21 mouse cellular contexts compared by ENCODE assay signal in the genomic region with DNA sequence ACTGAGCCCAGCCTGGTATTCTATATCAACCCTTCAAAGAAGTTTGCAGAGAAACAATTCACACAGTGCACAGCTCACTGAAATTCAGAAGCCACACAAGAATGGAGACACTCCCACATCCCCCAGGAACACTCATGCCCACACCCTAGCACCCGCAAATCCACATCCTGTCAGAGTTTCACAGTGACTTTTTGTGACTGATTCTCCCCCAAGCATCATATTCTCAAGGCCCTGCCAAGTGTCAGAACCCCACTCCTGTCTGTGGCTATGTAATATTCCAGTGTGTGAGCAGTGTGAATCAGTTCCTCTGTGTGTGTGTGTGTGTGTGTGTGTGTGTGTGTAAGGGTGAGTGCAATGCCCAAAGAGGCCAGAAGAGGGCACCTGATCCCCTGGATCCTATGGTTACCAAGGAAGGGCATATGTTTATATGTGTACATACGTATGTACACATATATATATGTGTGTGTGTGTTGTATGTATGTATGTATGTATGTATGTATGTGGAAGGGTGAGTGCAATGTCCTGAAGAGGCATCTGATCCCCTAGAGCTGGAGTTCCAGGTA. TPM values are rescaled to one million over a fixed set of nuclear protein-coding genes. Genes with fewer than 3 reads are reported as not detected.
A peak's percentile ranks its signal among the peaks of the same experiment; 100 is the strongest.
DNase-seq lines count a peak whose midpoint lies in the region; ATAC-seq and TF ChIP-seq lines count a peak whose summit lies in the region.
"Had no signal": no experiment of that assay in that cellular context is flagged by ENCODE, and none has a peak within 500 bp of the region (broad histone marks: within the 10 kb centered on the region; RNA-seq: fewer than 3 reads in every experiment).

No protein-coding gene starts in this region.

- H3K4me2 ChIP-seq in hindbrain, postnatal 0 days (ENCODE audit: low read depth, low read length), result no peak overlapping the region
- H3K4me2 ChIP-seq in hindbrain, embryonic 16.5 days (ENCODE audit: low read length), result no peak overlapping the region
- H3K4me2 ChIP-seq in midbrain, postnatal 0 days (ENCODE audit: low read depth, low read length, poor library complexity, severe bottlenecking), result no peak overlapping the region
- H3K4me2 ChIP-seq in midbrain, embryonic 13.5 days (replicated peaks), result no peak overlapping the region
- H3K4me2 ChIP-seq: limb, embryonic 13.5 days had no signal

- no peak overlapping the region for H3K27ac ChIP-seq in hindbrain, postnatal 0 days
- no peak overlapping the region for H3K27ac ChIP-seq in hindbrain, embryonic 16.5 days (ENCODE audit: low read depth, low read length)
- H3K27ac ChIP-seq in midbrain, postnatal 0 days (ENCODE audit: low read depth, low read length), result no peak overlapping the region
- H3K27ac ChIP-seq in midbrain, embryonic 13.5 days, result no peak overlapping the region
- H3K27ac ChIP-seq: limb, embryonic 13.5 days had no signal

- no peak overlapping the region for H3K4me3 ChIP-seq in hindbrain, postnatal 0 days (ENCODE audit: low read length)
- no peak overlapping the region for H3K4me3 ChIP-seq in hindbrain, embryonic 16.5 days (ENCODE audit: low read length)
- no peak overlapping the region for H3K4me3 ChIP-seq in midbrain, postnatal 0 days (ENCODE audit: low read depth, low read length)
- no peak overlapping the region for H3K4me3 ChIP-seq in midbrain, embryonic 13.5 days (replicated peaks)
- H3K4me3 ChIP-seq: erythroblast, embryonic 14.5 days; limb, embryonic 13.5 days had no signal

- peak; percentile 37 for DNase-seq in CD4-positive, CD25-positive, alpha-beta regulatory T cell, adult 2 months (ENCODE audit: low read depth, low spot score)
- DNase-seq in hindbrain, postnatal 0 days (ENCODE audit: low spot score), result no peak
- DNase-seq in midbrain, postnatal 0 days (ENCODE audit: low spot score), result no peak
- no peak for DNase-seq in left cerebral cortex, adult 8-10 months (ENCODE audit: low spot score in 2 of 2)
- no peak for DNase-seq in c-Kit-positive CD71-positive TER-119-positive erythroid progenitor cells, embryonic 14.5 days (ENCODE audit: low spot score)
- DNase-seq: heart, adult 11 months; kidney, postnatal 25 days; lung, adult 18-20 months; midbrain, embryonic 14.5 days; right cerebral cortex, adult 18-20 months; thymus, postnatal 36 days had no signal

- H3K4me1 ChIP-seq in hindbrain, postnatal 0 days (ENCODE audit: insufficient read depth, low read length), result no peaks in the 10 kb centered on the region
- H3K4me1 ChIP-seq in hindbrain, embryonic 16.5 days (ENCODE audit: control insufficient read depth, insufficient read depth, low read depth, low read length), result no peaks in the 10 kb centered on the region
- no peaks in the 10 kb centered on the region for H3K4me1 ChIP-seq in midbrain, postnatal 0 days (ENCODE audit: insufficient read depth, low read length)
- no peaks in the 10 kb centered on the region; the same call in 1 of the 2 replicates for H3K4me1 ChIP-seq in midbrain, embryonic 13.5 days (replicated peaks)

- H3K36me3 ChIP-seq in hindbrain, postnatal 0 days (ENCODE audit: insufficient read depth, low read length), result peaks cover 15% of the 10 kb centered on the region
- H3K36me3 ChIP-seq in hindbrain, embryonic 16.5 days (ENCODE audit: control insufficient read depth, insufficient read depth, low read length), result peaks cover 17% of the 10 kb centered on the region
- peaks cover 20% of the 10 kb centered on the region for H3K36me3 ChIP-seq in midbrain, postnatal 0 days (ENCODE audit: insufficient read depth, low read length)
- peaks cover 23% of the 10 kb centered on the region for H3K36me3 ChIP-seq in midbrain, embryonic 13.5 days

- H3K9ac ChIP-seq in hindbrain, postnatal 0 days (replicated peaks; ENCODE audit: low read length), result no peak overlapping the region
- no peak overlapping the region for H3K9ac ChIP-seq in hindbrain, embryonic 16.5 days (ENCODE audit: low read depth, low read length)
- no peak overlapping the region for H3K9ac ChIP-seq in midbrain, postnatal 0 days (replicated peaks; ENCODE audit: low read length, poor library complexity, severe bottlenecking)
- H3K9ac ChIP-seq in midbrain, embryonic 13.5 days (replicated peaks), result no peak overlapping the region
- H3K9ac ChIP-seq: limb, embryonic 13.5 days had no signal

- peak; percentile 46; the same call in 1 of the 2 replicates for TF ChIP-seq CTCF in hindbrain, postnatal 0 days (IDR thresholded peaks at IDR 0.05; ENCODE audit: low read depth)
- peak; percentile 46 for TF ChIP-seq CTCF in midbrain, postnatal 0 days (IDR thresholded peaks at IDR 0.05)

- WGBS in hindbrain, postnatal 0 days, result 97% methylated on average over 2 of the region's 2 CpGs
- WGBS in hindbrain, embryonic 16.5 days, result 98% methylated on average over 2 of the region's 2 CpGs
- WGBS in midbrain, postnatal 0 days, result 98% methylated on average over 2 of the region's 2 CpGs
- 93% methylated on average over 2 of the region's 2 CpGs for WGBS in midbrain, embryonic 13.5 days

- H3K9me3 ChIP-seq in hindbrain, postnatal 0 days (ENCODE audit: low read length), result no peaks in the 10 kb centered on the region
- no peaks in the 10 kb centered on the region for H3K9me3 ChIP-seq in hindbrain, embryonic 16.5 days (ENCODE audit: control insufficient read depth, low read length)
- no peaks in the 10 kb centered on the region for H3K9me3 ChIP-seq in midbrain, postnatal 0 days (ENCODE audit: low read length)
- no peaks in the 10 kb centered on the region for H3K9me3 ChIP-seq in midbrain, embryonic 13.5 days
- H3K9me3 ChIP-seq: limb, embryonic 13.5 days had no signal

- H3K27me3 ChIP-seq in hindbrain, postnatal 0 days (ENCODE audit: insufficient read depth, low read length), result no peaks in the 10 kb centered on the region
- H3K27me3 ChIP-seq in hindbrain, embryonic 16.5 days (replicated peaks; ENCODE audit: control insufficient read depth, insufficient read depth, low read length), result no peaks in the 10 kb centered on the region
- H3K27me3 ChIP-seq in midbrain, postnatal 0 days (ENCODE audit: insufficient read depth, low read length), result no peaks in the 10 kb centered on the region
- no peaks in the 10 kb centered on the region for H3K27me3 ChIP-seq in midbrain, embryonic 13.5 days
- H3K27me3 ChIP-seq: limb, embryonic 13.5 days had no signal

- ATAC-seq in CD4-positive, CD25-positive, alpha-beta regulatory T cell, adult 4 months, result no peak
- no peak for ATAC-seq in hindbrain, postnatal 0 days
- no peak for ATAC-seq in hindbrain, embryonic 16.5 days
- no peak for ATAC-seq in midbrain, postnatal 0 days (ENCODE audit: low FRiP score)
- ATAC-seq in midbrain, embryonic 13.5 days, result no peak
- ATAC-seq: forebrain, embryonic 14.5 days; intestine, embryonic 16.5 days had no signal

RNA-seq across cellular contexts. Expression of a gene that starts 3.2 kb away (rescaled TPM):
- 1 to 10 TPM in 1 of 2 experiments, under 1 TPM in 1; 0.49 to 1.1 TPM for polyA plus RNA-seq in CD4-positive, CD25-positive, alpha-beta regulatory T cell, adult 4 months (2017; shearing (Covaris generic))
- total RNA-seq in hindbrain, postnatal 0 days (2014; rRNA removed), result 0.22 and 0.63 TPM in 2 replicates
- 1.2 TPM in 2 replicates for polyA plus RNA-seq in hindbrain, postnatal 0 days (2015; fragmentation: Nextera tagmentation; extraction: Ambion mirVana)
- polyA plus RNA-seq in hindbrain, embryonic 16.5 days (2015; fragmentation: Nextera tagmentation; extraction: Ambion mirVana), result 1.7 TPM in 2 replicates
- total RNA-seq in midbrain, postnatal 0 days (2014; rRNA removed), result 0.66 and 0.85 TPM in 2 replicates
- 1.2 and 1.4 TPM in 2 replicates for polyA plus RNA-seq in midbrain, postnatal 0 days (2015; fragmentation: Nextera tagmentation; extraction: Ambion mirVana)
- polyA plus RNA-seq in midbrain, embryonic 13.5 days (2015; fragmentation: Nextera tagmentation; extraction: Ambion mirVana), result 1.4 and 1.7 TPM in 2 replicates
- 1 to 10 TPM; 2.2 to 3.6 (median 3.2) TPM for total RNA-seq in left cerebral cortex, adult 8-10 months (2022)
- total RNA-seq: hematopoietic stem cell, adult 5-6 weeks had no signal

RNA-seq across cellular contexts. Expression of a gene that starts 10.1 kb away (rescaled TPM):
- 10 to 100 TPM; 20.8 to 27.3 TPM for polyA plus RNA-seq in CD4-positive, CD25-positive, alpha-beta regulatory T cell, adult 4 months (2017; shearing (Covaris generic))
- total RNA-seq in hindbrain, postnatal 0 days (2014; rRNA removed), result 65.1 and 76.7 TPM in 2 replicates
- polyA plus RNA-seq in hindbrain, postnatal 0 days (2015; fragmentation: Nextera tagmentation; extraction: Ambion mirVana), result 69.8 and 71.3 TPM in 2 replicates
- 73.5 and 84.7 TPM in 2 replicates for polyA plus RNA-seq in hindbrain, embryonic 16.5 days (2015; fragmentation: Nextera tagmentation; extraction: Ambion mirVana)
- total RNA-seq in midbrain, postnatal 0 days (2014; rRNA removed), result 65.8 and 99.4 TPM in 2 replicates
- 72.5 and 75.2 TPM in 2 replicates for polyA plus RNA-seq in midbrain, postnatal 0 days (2015; fragmentation: Nextera tagmentation; extraction: Ambion mirVana)
- 109 and 110 TPM in 2 replicates for polyA plus RNA-seq in midbrain, embryonic 13.5 days (2015; fragmentation: Nextera tagmentation; extraction: Ambion mirVana)
- 10 to 100 TPM; 65.7 to 72.5 (median 70.4) TPM for total RNA-seq in left cerebral cortex, adult 8-10 months (2022)

RNA-seq across cellular contexts. Expression of a gene that starts 12.2 kb away (rescaled TPM):
- polyA plus RNA-seq in CD4-positive, CD25-positive, alpha-beta regulatory T cell, adult 4 months (2017; shearing (Covaris generic)), result 100 to 1,000 TPM; 127 to 129 TPM
- 1,127 and 1,151 TPM in 2 replicates for total RNA-seq in hindbrain, postnatal 0 days (2014; rRNA removed)
- 1,243 and 1,259 TPM in 2 replicates for polyA plus RNA-seq in hindbrain, postnatal 0 days (2015; fragmentation: Nextera tagmentation; extraction: Ambion mirVana)
- 1,077 and 1,193 TPM in 2 replicates for polyA plus RNA-seq in hindbrain, embryonic 16.5 days (2015; fragmentation: Nextera tagmentation; extraction: Ambion mirVana)
- 1,054 and 1,082 TPM in 2 replicates for total RNA-seq in midbrain, postnatal 0 days (2014; rRNA removed)
- 1,042 and 1,135 TPM in 2 replicates for polyA plus RNA-seq in midbrain, postnatal 0 days (2015; fragmentation: Nextera tagmentation; extraction: Ambion mirVana)
- 564 and 608 TPM in 2 replicates for polyA plus RNA-seq in midbrain, embryonic 13.5 days (2015; fragmentation: Nextera tagmentation; extraction: Ambion mirVana)
- 100 to 1,000 TPM; 545 to 609 (median 570) TPM for total RNA-seq in left cerebral cortex, adult 8-10 months (2022)

RNA-seq across cellular contexts. Expression of a gene that starts 22.9 kb away (rescaled TPM):
- polyA plus RNA-seq in CD4-positive, CD25-positive, alpha-beta regulatory T cell, adult 4 months (2017; shearing (Covaris generic)), result 10 to 100 TPM; 16.6 to 19.5 TPM
- 117 and 135 TPM in 2 replicates for total RNA-seq in hindbrain, postnatal 0 days (2014; rRNA removed)
- 132 and 133 TPM in 2 replicates for polyA plus RNA-seq in hindbrain, postnatal 0 days (2015; fragmentation: Nextera tagmentation; extraction: Ambion mirVana)
- 107 and 124 TPM in 2 replicates for polyA plus RNA-seq in hindbrain, embryonic 16.5 days (2015; fragmentation: Nextera tagmentation; extraction: Ambion mirVana)
- 80.9 and 85.9 TPM in 2 replicates for total RNA-seq in midbrain, postnatal 0 days (2014; rRNA removed)
- 139 and 146 TPM in 2 replicates for polyA plus RNA-seq in midbrain, postnatal 0 days (2015; fragmentation: Nextera tagmentation; extraction: Ambion mirVana)
- 80.8 and 84.1 TPM in 2 replicates for polyA plus RNA-seq in midbrain, embryonic 13.5 days (2015; fragmentation: Nextera tagmentation; extraction: Ambion mirVana)
- total RNA-seq in left cerebral cortex, adult 8-10 months (2022), result 10 to 100 TPM; 65.1 to 74.5 (median 69.8) TPM

RNA-seq across cellular contexts. Expression of a gene that starts 24.4 kb away (rescaled TPM):
- polyA plus RNA-seq in CD4-positive, CD25-positive, alpha-beta regulatory T cell, adult 4 months (2017; shearing (Covaris generic)), result not detected
- 92.6 and 101 TPM in 2 replicates for total RNA-seq in hindbrain, postnatal 0 days (2014; rRNA removed)
- polyA plus RNA-seq in hindbrain, postnatal 0 days (2015; fragmentation: Nextera tagmentation; extraction: Ambion mirVana), result 5.5 and 6.6 TPM in 2 replicates
- 1.2 and 1.4 TPM in 2 replicates for polyA plus RNA-seq in hindbrain, embryonic 16.5 days (2015; fragmentation: Nextera tagmentation; extraction: Ambion mirVana)
- total RNA-seq in midbrain, postnatal 0 days (2014; rRNA removed), result 60.9 and 66.1 TPM in 2 replicates
- 5.0 TPM in 2 replicates for polyA plus RNA-seq in midbrain, postnatal 0 days (2015; fragmentation: Nextera tagmentation; extraction: Ambion mirVana)
- 0.18 and 0.43 TPM in 2 replicates for polyA plus RNA-seq in midbrain, embryonic 13.5 days (2015; fragmentation: Nextera tagmentation; extraction: Ambion mirVana)
- total RNA-seq in left cerebral cortex, adult 8-10 months (2022), result 100 to 1,000 TPM; 162 to 182 (median 166) TPM
- total RNA-seq: common myeloid progenitor, adult 5-6 weeks; hematopoietic stem cell, adult 5-6 weeks had no signal
- polyA plus RNA-seq: intestine, embryonic 16.5 days; limb, embryonic 13.5 days; stomach, embryonic 16.5 days had no signal
